Mouse (Mus musculus): Measurements from ENCODE around the gene Fgf12.

Fgf12 gene

GRCm38 (mm10) chr16:28614412-28614811 lies 138.5 kb downstream of the Fgf12 start:
- in situ Hi-C loops (cut with MseI, MboI): no loop called here

GRCm38 (mm10) chr16:28610940-28611339 lies 141.9 kb downstream of the Fgf12 start:
- in situ Hi-C loops (cut with MseI, MboI): no loop called here

GRCm38 (mm10) chr16:28603155-28603554 lies 149.7 kb downstream of the Fgf12 start:
- in situ Hi-C loops (cut with MseI, MboI): no loop called here

GRCm38 (mm10) chr16:28601723-28602122 lies 151.1 kb downstream of the Fgf12 start:
- in situ Hi-C loops (cut with MseI, MboI): no loop called here

GRCm38 (mm10) chr16:28596112-28596511 lies 156.8 kb downstream of the Fgf12 start:
- in situ Hi-C loops (cut with MseI, MboI): loop anchor here (10.0 to 25.0 kb wide), 3 partner anchors 191 to 966 kb away; no protein-coding TSS in a partner anchor

DNA sequence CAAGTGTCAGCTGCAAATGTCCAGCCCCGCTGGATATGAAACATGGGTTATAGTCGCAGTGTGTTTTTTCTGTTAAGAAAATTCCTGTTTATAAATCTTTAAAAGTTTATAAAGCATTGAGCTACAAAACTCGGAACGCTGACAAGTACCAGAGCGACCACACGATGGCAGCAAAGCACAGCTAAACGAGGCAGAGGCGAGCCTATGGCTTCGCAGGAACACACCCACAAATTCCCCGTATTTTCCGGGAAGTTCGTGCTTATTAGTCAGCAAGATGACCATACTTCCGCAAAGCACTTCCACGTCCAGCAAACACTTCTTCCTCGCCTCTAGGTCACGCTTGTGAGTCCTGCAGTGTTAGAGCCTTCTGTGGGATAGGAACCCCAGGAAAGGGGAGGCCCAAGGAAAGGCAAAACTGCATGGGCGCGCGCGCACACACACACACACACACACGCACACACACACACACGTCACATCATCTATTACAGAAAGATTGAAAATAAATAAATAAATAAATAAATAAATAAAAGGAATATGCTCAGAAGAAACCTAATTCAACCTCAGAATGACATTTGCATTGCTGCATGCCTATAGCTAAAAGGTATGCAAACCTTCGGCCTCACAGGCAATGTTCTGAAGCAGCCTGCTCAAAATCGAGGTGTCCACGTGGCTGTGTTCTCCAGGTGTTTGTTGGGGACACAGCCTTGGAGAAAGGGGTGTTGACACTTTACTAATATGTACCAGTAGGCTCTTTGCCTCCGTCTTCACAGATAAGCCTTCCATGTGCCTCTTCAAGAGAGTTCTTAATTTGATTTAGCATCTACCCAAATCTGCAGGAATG lies 159.6 kb downstream of the Fgf12 start:
- in situ Hi-C loops (cut with MseI, MboI): loop anchor here (10.0 to 25.0 kb wide), 3 partner anchors 194 to 969 kb away; no protein-coding TSS in a partner anchor

GRCm38 (mm10) chr16:28592466-28592865 lies 160.4 kb downstream of the Fgf12 start:
- in situ Hi-C loops (cut with MseI, MboI): loop anchor here (10.0 to 25.0 kb wide), 3 partner anchors 195 to 970 kb away; no protein-coding TSS in a partner anchor

- in situ Hi-C loops (cut with MseI, MboI): loop anchor here (10.0 to 25.0 kb wide), 3 partner anchors 196 to 971 kb away; no protein-coding TSS in a partner anchor
Measured at GRCm38 (mm10) chr16:28591583-28591982, 161.3 kb downstream of the Fgf12 start.

DNA sequence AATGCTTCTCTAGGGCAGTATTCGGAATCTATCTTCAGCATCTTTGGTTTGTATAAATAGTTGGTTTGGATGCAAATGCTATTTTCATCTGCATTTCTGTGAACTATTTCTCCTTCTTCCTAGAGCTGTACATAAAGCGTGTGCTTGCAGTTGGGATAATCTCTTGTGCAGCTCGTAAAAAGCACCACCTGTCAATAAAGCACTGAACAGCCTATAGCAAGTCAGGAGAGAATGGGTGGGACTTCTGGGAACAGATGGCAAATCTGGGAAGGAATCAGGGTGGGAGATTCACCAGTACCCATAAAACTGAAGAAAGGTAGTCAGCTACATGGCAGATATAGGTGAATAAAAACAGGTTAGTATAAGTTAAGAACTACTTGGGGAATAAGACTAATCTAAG lies 180.7 kb downstream of the Fgf12 start:
- in situ Hi-C loops (cut with MseI, MboI): no loop called here

- in situ Hi-C loops (cut with MseI, MboI): no loop called here
Measured at GRCm38 (mm10) chr16:28564716-28565217, 188.1 kb downstream of the Fgf12 start.

DNA sequence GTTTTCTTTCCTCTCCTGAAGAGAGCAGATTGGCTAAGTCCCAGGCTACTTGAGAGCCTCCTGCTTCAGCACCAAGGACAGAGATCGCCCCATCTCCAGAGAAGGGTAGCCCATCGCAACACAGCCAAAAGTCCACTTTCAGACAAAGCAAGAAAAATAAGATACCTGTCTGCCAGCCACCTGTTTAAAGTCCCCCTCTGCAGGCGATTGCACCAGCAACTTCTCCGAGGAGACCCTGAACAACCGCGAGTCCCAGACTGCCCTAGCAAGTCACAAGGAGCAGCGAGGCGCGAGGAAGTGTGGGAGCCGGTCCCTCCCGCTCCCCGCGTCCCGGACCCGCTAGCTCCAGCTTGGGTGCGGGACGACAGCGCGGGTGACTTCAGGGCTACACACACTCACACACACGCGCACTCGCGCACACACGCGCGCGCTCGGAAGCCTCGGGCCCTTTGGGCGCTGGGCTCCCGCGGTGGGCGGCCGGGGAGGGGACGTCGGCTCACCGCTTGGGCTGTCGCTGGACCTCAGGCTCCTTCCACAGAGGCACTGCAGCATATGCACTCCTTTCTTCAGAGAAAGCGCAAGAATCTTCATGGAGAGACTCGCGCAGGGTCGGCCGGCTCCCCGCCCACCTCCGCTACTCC lies 188.7 kb downstream of the Fgf12 start:
- in situ Hi-C loops (cut with MseI, MboI): no loop called here

DNA sequence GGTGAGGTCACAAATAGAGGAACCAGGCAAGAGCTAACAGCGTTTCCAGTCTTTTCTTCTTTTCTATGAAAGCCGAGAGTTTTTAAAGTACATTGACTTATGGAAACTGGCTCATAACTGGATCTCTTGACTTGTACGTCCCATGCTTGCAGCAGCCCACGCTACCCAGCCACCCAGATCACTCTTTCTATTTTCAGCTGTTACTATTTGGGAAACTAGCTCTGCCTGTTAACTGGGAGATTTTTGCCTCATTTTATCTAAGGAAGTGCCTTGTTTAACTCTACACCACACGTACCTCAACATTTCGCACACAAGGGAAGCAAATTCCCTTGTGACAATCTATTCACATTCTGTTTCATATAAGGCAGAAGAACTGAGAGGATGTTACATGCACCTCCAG lies 190.0 kb downstream of the Fgf12 start:
- in situ Hi-C loops (cut with MseI, MboI): no loop called here

DNA sequence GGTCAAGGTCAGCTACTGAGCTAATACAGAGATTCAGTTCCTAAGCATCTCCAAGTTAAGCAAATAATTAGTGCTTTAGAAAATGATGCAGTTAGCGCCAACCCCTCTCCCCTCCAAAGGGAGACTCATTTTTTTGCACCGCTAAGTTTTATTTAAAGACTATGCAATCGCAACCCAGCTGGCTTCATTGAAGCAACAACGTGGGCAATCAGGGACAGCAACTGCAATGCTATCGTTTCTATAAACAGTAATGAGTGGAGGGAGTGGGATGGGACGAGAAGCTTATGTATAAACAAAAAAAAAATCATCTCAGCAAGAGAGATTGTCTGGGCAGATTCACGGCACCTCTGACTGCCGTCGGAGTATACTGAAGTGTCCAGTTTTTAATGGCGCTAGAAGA lies 197.6 kb downstream of the Fgf12 start:
- in situ Hi-C loops (cut with MseI, MboI): no loop called here

GRCm38 (mm10) chr16:28539423-28539822 lies 213.4 kb downstream of the Fgf12 start:
- in situ Hi-C loops (cut with MseI, MboI): no loop called here

- in situ Hi-C loops (cut with MseI, MboI): no loop called here
Measured at GRCm38 (mm10) chr16:28517596-28518524, 235.0 kb downstream of the Fgf12 start.

- in situ Hi-C loops (cut with MseI, MboI): no loop called here
Measured at GRCm38 (mm10) chr16:28512446-28512845, 240.4 kb downstream of the Fgf12 start.

GRCm38 (mm10) chr16:28511413-28511812 lies 241.5 kb downstream of the Fgf12 start:
- in situ Hi-C loops (cut with MseI, MboI): no loop called here

- in situ Hi-C loops (cut with MseI, MboI): loop anchor here in 1 of 2 experiments (10.0 kb wide), 1 partner anchor 1033 kb away; no protein-coding TSS in a partner anchor
Measured at GRCm38 (mm10) chr16:28497971-28498607, 254.8 kb downstream of the Fgf12 start.

DNA sequence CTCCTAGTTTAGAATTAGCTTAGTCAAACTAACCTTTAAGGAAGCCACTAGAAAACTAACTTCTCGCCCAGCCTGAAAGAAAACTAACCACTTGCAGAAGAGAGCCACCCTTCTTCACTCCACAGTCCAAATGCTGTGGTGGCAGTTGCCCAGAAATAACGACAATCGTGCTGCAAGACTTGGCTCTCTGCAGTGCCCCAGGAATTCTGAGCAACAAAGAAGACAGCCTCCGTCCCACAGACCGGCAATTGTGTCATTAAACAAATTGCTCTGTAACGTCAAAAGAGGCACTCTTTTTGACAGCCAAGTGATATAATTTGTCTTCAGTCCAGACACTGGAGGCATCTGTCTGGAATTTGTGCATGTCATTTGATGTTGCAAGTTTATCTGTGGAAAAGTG lies 261.2 kb downstream of the Fgf12 start:
- in situ Hi-C loops (cut with MseI, MboI): loop anchor here in 1 of 2 experiments (10.0 kb wide), 1 partner anchor 1027 kb away; no protein-coding TSS in a partner anchor

GRCm38 (mm10) chr16:28490515-28490914 lies 262.4 kb downstream of the Fgf12 start:
- in situ Hi-C loops (cut with MseI, MboI): loop anchor here in 1 of 2 experiments (10.0 kb wide), 1 partner anchor 1026 kb away; no protein-coding TSS in a partner anchor
